Mouse (Mus musculus) adrenal gland, postnatal 4 days (tissue): ENCODE data around the gene Slc19a1. TPM values are rescaled to one million over a fixed set of nuclear protein-coding genes. Genes with fewer than 3 reads are reported as not detected.

Experiments
- DNase-seq, 2 experiments: peaks; one replicate each; pipeline ENCODE4 v3.0.0; 2021 to 2022; ENCODE audit warnings: low spot score in 2 of 2, mixed read lengths in 2 of 2
- total RNA-seq, 2 experiments: library from RNA; stranded (reverse); gene quantifications; 2 replicates each; pipeline ENCODE4 v1.2.3; 2021

Gene Slc19a1
- total RNA-seq, 2 experiments from 2014 or later: 25.7 to 29.2 TPM

- peak; percentile 74 to 86 for DNase-seq
Measured at GRCm38 (mm10) chr10:77032591-77033322, 716 bp downstream of the Slc19a1 start.

- peak in 1 of 2 experiments; percentile 27 for DNase-seq
Measured at GRCm38 (mm10) chr10:77033323-77034025, 1.4 kb downstream of the Slc19a1 start.

- no peak for DNase-seq
Measured at GRCm38 (mm10) chr10:77035487-77035886, 3.4 kb downstream of the Slc19a1 start.

GRCm38 (mm10) chr10:77038579-77039174 lies 6.6 kb downstream of the Slc19a1 start:
- DNase-seq: no peak

- DNase-seq: no peak
Measured at GRCm38 (mm10) chr10:77048196-77048595, 16.2 kb downstream of the Slc19a1 start.

GRCm38 (mm10) chr10:77048606-77049005 lies 16.6 kb downstream of the Slc19a1 start:
- DNase-seq: no peak

- DNase-seq: no peak
Measured at GRCm38 (mm10) chr10:77056768-77057167, 24.7 kb downstream of the Slc19a1 start.

GRCm38 (mm10) chr10:77061426-77061825 lies 29.4 kb downstream of the Slc19a1 start:
- no peak for DNase-seq

GRCm38 (mm10) chr10:77062393-77063010 lies 30.5 kb downstream of the Slc19a1 start:
- DNase-seq: no peak

GRCm38 (mm10) chr10:77064239-77064638 lies 32.2 kb downstream of the Slc19a1 start:
- DNase-seq: no peak

GRCm38 (mm10) chr10:77064659-77065058 lies 32.6 kb downstream of the Slc19a1 start:
- DNase-seq: no peak

GRCm38 (mm10) chr10:77068469-77068868 lies 36.4 kb downstream of the Slc19a1 start:
- DNase-seq: no peak

GRCm38 (mm10) chr10:77070072-77070471 lies 38.0 kb downstream of the Slc19a1 start:
- peak; percentile 40 to 65 for DNase-seq

- DNase-seq: no peak
Measured at GRCm38 (mm10) chr10:77074276-77074974, 42.4 kb downstream of the Slc19a1 start.

GRCm38 (mm10) chr10:77078456-77078855 lies 46.4 kb downstream of the Slc19a1 start:
- no peak for DNase-seq

GRCm38 (mm10) chr10:77078961-77079360 lies 46.9 kb downstream of the Slc19a1 start:
- DNase-seq: no peak

- peak; percentile 64 to 66 for DNase-seq
Measured at GRCm38 (mm10) chr10:77082453-77082852, 50.4 kb downstream of the Slc19a1 start.

- no peak for DNase-seq
Measured at GRCm38 (mm10) chr10:77082921-77083320, 50.9 kb downstream of the Slc19a1 start.

GRCm38 (mm10) chr10:77084568-77084967 lies 52.5 kb downstream of the Slc19a1 start:
- DNase-seq: no peak

- peak in 1 of 2 experiments; percentile 39 for DNase-seq
Measured at GRCm38 (mm10) chr10:77089336-77089735, 57.3 kb downstream of the Slc19a1 start.

- DNase-seq: no peak
Measured at GRCm38 (mm10) chr10:77090063-77090462, 58.0 kb downstream of the Slc19a1 start.
